Mouse (Mus musculus) neural tube, embryonic 12.5 days (tissue): Measurements from ENCODE around the gene Rnf32. TPM values are rescaled to one million over a fixed set of nuclear protein-coding genes. Genes with fewer than 3 reads are reported as not detected.

Source experiments
- polyA plus RNA-seq: library from polyadenylated mRNA; unstranded; fragments of >200 nt; fragmentation: Nextera tagmentation; extraction: Ambion mirVana; gene quantifications from 2 replicates; pipeline ENCODE4 v1.2.1, GENCODE M21; 2016

The Rnf32 gene
- polyA plus RNA-seq, 1 experiment from 2014 or later = 8.9 TPM

Other genes starting within 250 kb of the Rnf32 start
- 17.6 and 19.6 TPM in 2 replicates for gene Lmbr1, start 182.4 kb downstream of the Rnf32 start, polyA plus RNA-seq
- 23.5 and 25.0 TPM in 2 replicates for gene Nom1, start 238.7 kb downstream of the Rnf32 start, polyA plus RNA-seq